Mouse (Mus musculus) embryonic facial prominence, embryonic 11.5 days (tissue): Measurements from ENCODE around the gene Fam151b. TPM values are rescaled to one million over a fixed set of nuclear protein-coding genes. Genes with fewer than 3 reads are reported as not detected.

Source experiments
- ATAC-seq: fragments of 200-750 bp; cut with Nextera tagmentation; replicated peaks from 2 replicates; pipeline ENCODE4 v1.8.0; 2017; ENCODE audit warnings: low read depth; ENCODE audit not compliant: insufficient number of reproducible peaks, low FRiP score, low TSS enrichment
- DNase-seq: peaks from one replicate; pipeline ENCODE4 v3.0.0-alpha.2; 2015; ENCODE audit warnings: low spot score
- H3K27ac ChIP-seq: fragments of 300-500 bp; sonication (generic); replicated peaks from 2 replicates; pipeline ENCODE4 v1.5.1; 2014; ENCODE audit warnings: mild to moderate bottlenecking, low read depth, low read length, control low read depth
- H3K27me3 ChIP-seq: fragments of 300-500 bp; sonication (generic); 2 replicates; pipeline ENCODE4 v1.6.1; 2014; ENCODE audit warnings: mild to moderate bottlenecking, low read length, moderate library complexity, mixed read lengths; ENCODE audit not compliant: control insufficient read depth, insufficient read depth
- H3K36me3 ChIP-seq: fragments of 300-500 bp; sonication (generic); replicated peaks from 2 replicates; pipeline ENCODE4 v1.6.1; 2014; ENCODE audit warnings: low read depth, mild to moderate bottlenecking, low read length, moderate library complexity, mixed read lengths; ENCODE audit not compliant: control insufficient read depth, insufficient read depth
- H3K4me1 ChIP-seq: fragments of 300-500 bp; sonication (generic); 2 replicates; pipeline ENCODE4 v1.6.1; 2014; ENCODE audit warnings: low read length, mixed read lengths; ENCODE audit not compliant: control insufficient read depth, insufficient read depth
- H3K4me2 ChIP-seq: fragments of 300-500 bp; sonication (generic); 2 replicates; pipeline ENCODE4 v1.6.1; 2014; ENCODE audit warnings: low read depth, mild to moderate bottlenecking, control low read depth, low read length, moderate library complexity
- H3K4me3 ChIP-seq: fragments of 300-500 bp; sonication (generic); 2 replicates; pipeline ENCODE4 v1.5.1; 2014; ENCODE audit warnings: low read depth, low read length, control low read depth
- H3K9ac ChIP-seq: fragments of 300-500 bp; sonication (generic); replicated peaks from 2 replicates; pipeline ENCODE4 v1.6.1; 2014; ENCODE audit warnings: mild to moderate bottlenecking, control low read depth, low read length
- H3K9me3 ChIP-seq: fragments of 300-500 bp; sonication (generic); replicated peaks from 2 replicates; pipeline ENCODE4 v1.6.1; 2016; ENCODE audit warnings: mild to moderate bottlenecking, low read length, inconsistent platforms, mixed read lengths; ENCODE audit not compliant: control insufficient read depth
- WGBS: fragments of 180-500 bp; shearing (Covaris S2); extraction: QIAGEN DNeasy Blood & Tissue Kit; methylation state at CpG from one replicate; pipeline ENCODE4 v1.1.7; 2014; 5-methylcytosine and 5-hydroxymethylcytosine counted together
- polyA plus RNA-seq: library from polyadenylated mRNA; unstranded; fragments of >200 nt; fragmentation: Nextera tagmentation; extraction: Ambion mirVana; gene quantifications from 2 replicates; pipeline ENCODE4 v1.2.1, GENCODE M21; 2014

The Fam151b gene
- polyA plus RNA-seq, 1 experiment from 2014 or later, result not detected

GRCm38 (mm10) chr13:92403496-92403895 is 80.3 kb downstream of the Fam151b start:
- Histone ChIP-seq H3K27me3 (no peaks in the 10 kb centered on the region), H3K27ac (no peak overlapping the region), H3K36me3 (no peaks in the 10 kb centered on the region), H3K9ac (no peak overlapping the region), H3K4me1 (no peaks in the 10 kb centered on the region), H3K4me3 (no peak overlapping the region), H3K9me3 (no peaks in the 10 kb centered on the region), H3K4me2 (no peak overlapping the region)
- ATAC-seq (no peak), DNase-seq (no peak)
- 82% methylated on average over 3 of the region's 3 CpGs for WGBS

GRCm38 (mm10) chr13:92402063-92402462 is 81.8 kb downstream of the Fam151b start:
- no peak for DNase-seq
- Histone ChIP-seq H3K4me2 (no peak overlapping the region), H3K36me3 (no peaks in the 10 kb centered on the region), H3K9ac (no peak overlapping the region), H3K9me3 (no peaks in the 10 kb centered on the region), H3K4me3 (no peak overlapping the region), H3K27me3 (no peaks in the 10 kb centered on the region), H3K27ac (no peak overlapping the region), H3K4me1 (no peaks in the 10 kb centered on the region)
- ATAC-seq, result no peak
- 69% methylated on average over 2 of the region's 2 CpGs for WGBS

Other genes with a start within 250 kb of the Fam151b start
- gene Gm20379, start 178.0 kb downstream of the Fam151b start, polyA plus RNA-seq, result 0.82 and 0.87 TPM in 2 replicates
- gene Dhfr, start 129.3 kb downstream of the Fam151b start, polyA plus RNA-seq, result 25.5 and 28.1 TPM in 2 replicates
- 38.5 and 45.6 TPM in 2 replicates for gene Msh3, start 129.0 kb downstream of the Fam151b start, polyA plus RNA-seq
- not detected in 2 replicates for gene Ankrd34b, start 58.1 kb downstream of the Fam151b start, polyA plus RNA-seq
- 15.0 and 18.5 TPM in 2 replicates for gene Zfyve16, start 46.9 kb upstream of the Fam151b start, polyA plus RNA-seq
- not detected in 2 replicates for gene Spz1, start 92.2 kb upstream of the Fam151b start, polyA plus RNA-seq
- 7.7 and 9.8 TPM in 2 replicates for gene Serinc5, start 127.1 kb upstream of the Fam151b start, polyA plus RNA-seq